In the genomic region with DNA sequence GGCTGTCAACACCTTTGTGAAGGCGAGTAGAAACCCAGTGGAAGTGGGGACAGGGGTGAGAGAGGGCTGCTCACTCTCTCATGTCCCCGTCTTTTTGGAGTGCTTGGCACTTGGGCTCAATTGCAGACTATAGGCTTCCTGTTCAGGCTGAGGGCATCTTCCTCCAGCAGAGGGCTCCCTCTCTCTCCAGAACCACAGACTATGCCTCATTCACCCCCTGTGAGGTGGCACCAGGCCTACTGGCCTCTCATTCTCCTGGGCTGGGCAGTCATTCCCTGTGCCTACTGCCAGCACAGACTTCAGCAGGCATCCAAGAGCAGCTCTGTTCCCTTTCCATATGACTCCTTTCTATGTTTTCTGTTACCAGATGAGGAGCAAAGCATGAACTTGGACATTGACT, we compare ENCODE assay signal across 8 mouse cellular contexts. TPM values are rescaled to one million over a fixed set of nuclear protein-coding genes. Genes with fewer than 3 reads are reported as not detected.
DNase-seq lines count a peak whose midpoint lies in the region; ATAC-seq and TF ChIP-seq lines count a peak whose summit lies in the region.

No protein-coding gene starts in this region.

- no peaks in the 10 kb centered on the region for H3K9me3 ChIP-seq in G1E (replicated peaks)
- no peaks in the 10 kb centered on the region for H3K9me3 ChIP-seq in liver, embryonic 13.5 days (replicated peaks)

- no peak overlapping the region for H3K9ac ChIP-seq in liver, embryonic 13.5 days

- peak; percentile 48 to 61 for DNase-seq in B cell, adult 2 months
- DNase-seq in G1E (ENCODE audit: low spot score) = peak; percentile 29
- DNase-seq in cerebellum, postnatal 10 days = peak; percentile 97
- peak; percentile 69 to 79 for DNase-seq in gastrocnemius, adult 8-10 months (ENCODE audit: low spot score in 2 of 2)
- peak; percentile 75 for DNase-seq in kidney, postnatal 10 days
- no peak for DNase-seq in liver, embryonic 13.5 days
- DNase-seq in right cerebral cortex, postnatal 14 days = peak; percentile 63

- no peak overlapping the region for H3K4me2 ChIP-seq in liver, embryonic 13.5 days

- 60% methylated on average over 2 of the region's 2 CpGs for WGBS in liver, embryonic 13.5 days (ENCODE audit: insufficient replicate concordance)

- peaks cover 26% of the 10 kb centered on the region for H3K4me1 ChIP-seq in G1E (ENCODE audit: insufficient read depth, low read depth, low read length)
- peaks cover 16% of the 10 kb centered on the region for H3K4me1 ChIP-seq in liver, embryonic 13.5 days (replicated peaks)

- peak; percentile 40; the same call in 1 of the 2 replicates for TF ChIP-seq CTCF in G1E (IDR thresholded peaks at IDR 0.05; ENCODE audit: low read depth, low read length)

- ATAC-seq in G1E (ENCODE audit: extremely low read depth, insufficient number of reproducible peaks, low FRiP score, poor library complexity, severe bottlenecking) = peak; percentile 22; the same call in 1 of the 2 replicates
- peak; percentile 45; the same call in 1 of the 2 replicates for ATAC-seq in liver, embryonic 13.5 days (ENCODE audit: low read depth)
- no peak for ATAC-seq in activated CD4-positive, CD25-positive, alpha-beta regulatory T cell, adult 4 months

- H3K27ac ChIP-seq in liver, embryonic 13.5 days = no peak overlapping the region

- no peaks in the 10 kb centered on the region for H3K27me3 ChIP-seq in G1E (ENCODE audit: insufficient read depth, low read length)
- no peaks in the 10 kb centered on the region for H3K27me3 ChIP-seq in liver, embryonic 13.5 days

- peaks cover 95% of the 10 kb centered on the region for H3K36me3 ChIP-seq in G1E (replicated peaks)
- peaks cover 95% of the 10 kb centered on the region for H3K36me3 ChIP-seq in liver, embryonic 13.5 days

- H3K4me3 ChIP-seq in G1E (ENCODE audit: low read depth, low read length) = no peak overlapping the region
- H3K4me3 ChIP-seq in liver, embryonic 13.5 days (replicated peaks) = no peak overlapping the region

RNA-seq across cellular contexts. Expression of gene Ap1b1, which starts 29.1 kb away (rescaled TPM):
- total RNA-seq in G1E (2014; fragmentation: Nextera tagmentation) (129 and 141 TPM in 2 replicates), G1E (2017) (94.9 and 98.0 TPM in 2 replicates)
- 76.1 and 86.1 TPM in 2 replicates for polyA plus RNA-seq in G1E (2012)
- 10 to 100 TPM; 33.1 to 38.3 (median 37.8) TPM for total RNA-seq in gastrocnemius, adult 8-10 months (2022)
- polyA plus RNA-seq in liver, embryonic 13.5 days (2015; fragmentation: Nextera tagmentation; extraction: Ambion mirVana) = 77.1 and 95.0 TPM in 2 replicates
- 10 to 100 TPM; 51.9 to 60.4 TPM for polyA plus RNA-seq in activated CD4-positive, CD25-positive, alpha-beta regulatory T cell, adult 4 months (2017; shearing (Covaris generic))

RNA-seq across cellular contexts. Expression of gene Rasl10a, which starts 42.2 kb away (rescaled TPM):
- total RNA-seq in G1E (2014; fragmentation: Nextera tagmentation) = not detected in 2 replicates
- total RNA-seq in G1E (2017) = 0.55 TPM in 1 of 2 replicates, not detected in the other
- polyA plus RNA-seq in G1E (2012) = 0.37 and 0.47 TPM in 2 replicates
- not detected for total RNA-seq in gastrocnemius, adult 8-10 months (2022)
- polyA plus RNA-seq in liver, embryonic 13.5 days (2015; fragmentation: Nextera tagmentation; extraction: Ambion mirVana) = 0.42 and 0.50 TPM in 2 replicates
- polyA plus RNA-seq in activated CD4-positive, CD25-positive, alpha-beta regulatory T cell, adult 4 months (2017; shearing (Covaris generic)) = not detected

RNA-seq across cellular contexts. Expression of gene Gas2l1, which starts 49.4 kb away (rescaled TPM):
- total RNA-seq in G1E (2014; fragmentation: Nextera tagmentation) (29.4 and 32.1 TPM in 2 replicates), G1E (2017) (18.2 and 22.1 TPM in 2 replicates)
- polyA plus RNA-seq in G1E (2012) = 103 and 113 TPM in 2 replicates
- total RNA-seq in gastrocnemius, adult 8-10 months (2022) = 1 to 10 TPM; 2.4 to 3.8 (median 3.1) TPM
- 14.3 and 15.1 TPM in 2 replicates for polyA plus RNA-seq in liver, embryonic 13.5 days (2015; fragmentation: Nextera tagmentation; extraction: Ambion mirVana)
- under 1 TPM; 0.37 to 0.38 TPM for polyA plus RNA-seq in activated CD4-positive, CD25-positive, alpha-beta regulatory T cell, adult 4 months (2017; shearing (Covaris generic))

Comparison
In these comparisons a context has a peak if more than half of its experiments do, and no peak if none do; other contexts are left out.
1. RNA of gene Gas2l1, which starts 49.4 kb away (polyA plus RNA-seq): 103 to 113 TPM in G1E and 14.3 to 15.1 TPM in liver, embryonic 13.5 days; 0.37 to 0.38 TPM in activated CD4-positive, CD25-positive, alpha-beta regulatory T cell, adult 4 months; every median in the first group is over 10 times any median in the second.